Mouse (Mus musculus) liver, embryonic 14 days (tissue): ENCODE results near the gene Scarf1. TPM values are rescaled to one million over a fixed set of nuclear protein-coding genes. Genes with fewer than 3 reads are reported as not detected.

ENCODE experiments used
- polyA plus RNA-seq: library from polyadenylated mRNA; depleted of rRNA; stranded (reverse); fragments of >200 nt; gene quantifications from 2 replicates; pipeline ENCODE4 v1.2.3, GENCODE M21; 2012; rRNA removed

Gene Scarf1
- polyA plus RNA-seq, result 2.1 and 2.3 TPM in 2 replicates

DNA sequence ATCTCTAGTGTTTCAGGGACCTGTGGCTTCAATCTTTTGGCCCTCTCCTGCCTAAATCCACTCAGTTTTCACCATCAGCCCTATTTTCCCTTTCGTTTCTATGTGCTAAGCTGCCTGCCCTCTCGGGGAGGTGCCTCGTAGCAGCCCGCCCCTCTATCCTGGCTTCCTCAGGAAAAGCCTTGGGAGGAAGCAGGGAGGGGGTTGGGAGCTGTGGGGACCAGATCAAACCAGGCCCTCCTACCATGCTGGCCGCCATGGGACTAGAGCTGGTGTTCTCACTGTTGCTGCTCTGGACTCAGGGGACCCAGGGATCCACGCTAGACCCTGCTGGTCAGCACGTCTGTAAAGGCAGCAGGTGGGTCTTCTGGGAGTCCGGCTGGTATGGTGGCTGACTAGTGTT lies at the start of gene Scarf1:
Scarf1 (plus strand) TSS at position 205 of the 400 bp plus-strand sequence.

DNA sequence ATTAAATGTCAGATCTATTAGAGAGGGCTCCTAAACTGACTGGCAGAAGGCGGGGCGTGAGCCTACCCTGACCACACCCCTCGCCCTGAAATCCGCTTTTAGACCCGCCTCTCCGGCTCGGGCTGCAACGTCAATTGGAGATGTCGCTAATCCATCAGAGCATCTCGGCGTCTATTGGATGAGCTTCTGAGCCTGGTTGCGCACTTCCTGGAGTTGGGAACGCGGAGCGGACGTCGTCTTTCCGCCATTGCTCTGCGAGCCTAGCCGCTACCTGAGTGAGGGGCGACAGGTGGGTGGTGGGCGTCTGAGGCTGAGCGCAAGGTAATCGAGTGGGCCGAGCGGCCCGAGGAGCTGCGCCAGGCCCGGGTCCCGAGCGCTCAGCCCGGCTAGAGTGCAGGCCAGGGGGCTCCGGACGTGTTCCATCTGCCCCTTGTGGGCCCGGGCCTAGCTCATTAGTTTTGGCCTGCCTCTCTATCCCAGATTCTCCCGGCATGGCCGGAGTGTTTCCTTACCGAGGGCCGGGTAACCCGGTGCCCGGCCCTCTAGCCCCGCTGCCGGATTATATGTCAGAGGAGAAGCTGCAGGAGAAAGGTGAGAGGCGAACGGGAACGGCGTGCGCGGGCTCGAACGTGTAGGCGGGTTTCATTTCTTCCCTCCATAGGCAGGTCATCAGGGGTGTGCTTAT lies 26.6 kb upstream of the Scarf1 start, which contains the start of gene Prpf8:
Prpf8 (plus strand) TSS at position 216 of the 685 bp plus-strand sequence.

DNA sequence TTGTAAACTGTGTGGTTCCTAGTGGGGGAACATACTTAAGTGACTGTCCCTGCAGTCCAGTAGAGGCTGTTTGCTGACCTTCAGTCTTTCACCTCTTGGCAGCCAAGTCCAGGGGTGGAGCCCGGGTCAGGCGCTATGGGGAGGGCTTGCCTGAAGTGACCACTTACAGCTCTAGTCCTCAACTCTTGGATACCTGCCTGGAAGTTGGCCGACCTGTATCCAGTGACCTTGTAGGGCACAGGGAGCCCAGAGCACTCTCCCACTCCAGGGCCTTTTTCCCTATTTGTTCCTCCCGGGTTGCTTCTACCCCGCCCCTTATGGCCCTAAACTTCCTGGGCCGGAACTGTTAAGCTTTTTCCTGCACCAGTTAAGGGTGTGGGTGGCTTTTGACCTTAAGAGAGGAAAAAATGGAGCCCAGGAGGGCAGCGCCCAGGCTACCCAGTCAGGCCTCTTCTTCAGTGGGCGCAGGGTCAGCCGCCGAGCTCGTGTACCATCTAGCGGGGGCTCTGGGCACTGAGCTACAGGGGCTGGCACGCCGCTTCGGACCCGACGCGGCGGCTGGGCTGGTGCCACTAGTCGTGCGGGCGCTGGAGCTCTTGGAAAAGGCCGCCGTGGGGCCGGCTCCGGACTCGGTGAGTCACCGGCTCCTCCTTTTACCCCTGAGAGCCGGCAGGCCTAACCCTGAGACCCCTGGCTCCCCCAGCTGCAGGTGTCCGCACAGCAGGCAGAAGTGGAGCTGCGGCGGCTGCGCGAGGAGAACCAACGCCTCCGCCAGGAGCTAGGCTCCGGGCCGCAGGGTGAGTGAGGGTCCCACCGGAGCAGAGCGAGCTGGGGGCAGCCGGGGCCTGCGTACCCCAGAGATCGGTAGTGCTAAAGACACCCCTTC lies 3.4 kb upstream of the Scarf1 start, which contains the start of gene Rilp:
Rilp (plus strand) TSS at position 354 of the 886 bp plus-strand sequence.

DNA sequence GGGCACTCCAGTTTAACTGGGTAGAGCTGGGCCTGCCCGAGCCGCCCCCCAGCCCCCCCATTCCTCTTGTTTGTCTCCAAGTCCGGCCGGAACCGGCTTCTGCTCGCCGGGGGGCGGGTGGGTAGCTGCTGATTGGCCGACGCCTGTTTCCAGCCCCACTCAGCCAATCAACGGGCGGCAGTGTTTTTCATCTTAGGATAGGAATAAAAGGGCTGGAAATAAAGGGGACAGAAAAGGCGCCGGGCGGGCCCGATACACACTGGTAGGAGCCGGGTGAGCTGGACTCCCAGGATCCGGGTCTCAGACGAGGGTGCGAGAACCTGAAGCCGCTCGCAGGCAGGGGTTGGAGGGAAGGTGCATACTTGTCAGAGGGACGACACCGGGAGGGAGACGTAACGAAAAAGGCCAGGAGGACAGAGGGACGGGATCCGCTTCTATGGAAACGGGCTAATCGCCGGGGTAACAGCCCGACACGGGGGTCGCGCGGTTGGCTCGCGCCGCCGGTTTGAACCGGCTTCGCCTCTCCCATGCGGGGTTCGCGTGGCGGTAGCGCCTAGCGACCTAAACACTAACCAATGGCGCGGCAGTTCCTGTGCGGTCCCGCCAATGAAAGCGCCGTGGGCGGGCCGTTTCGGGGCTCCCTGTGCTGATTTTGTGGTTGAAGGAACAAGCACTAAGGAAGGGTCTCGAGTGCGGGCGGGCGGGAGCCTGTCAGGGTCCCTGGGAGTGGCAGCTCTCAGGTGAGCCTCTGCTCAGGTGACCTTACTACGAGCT lies 18.3 kb downstream of the Scarf1 start, which contains the start of gene Slc43a2:
Slc43a2 (plus strand) TSS at position 226 of the 774 bp plus-strand sequence.

Other genes starting within 250 kb of the Scarf1 start
- gene Rpa1, start 165.2 kb upstream of the Scarf1 start, polyA plus RNA-seq, result 52.5 and 61.3 TPM in 2 replicates
- 1.8 and 2.2 TPM in 2 replicates for gene Smyd4, start 165.1 kb upstream of the Scarf1 start, polyA plus RNA-seq
- gene Serpinf1, start 90.8 kb upstream of the Scarf1 start, polyA plus RNA-seq, result 84.0 and 109 TPM in 2 replicates
- gene Serpinf2, start 73.9 kb upstream of the Scarf1 start, polyA plus RNA-seq, result 395 and 444 TPM in 2 replicates
- gene Wdr81, start 58.8 kb upstream of the Scarf1 start, polyA plus RNA-seq, result 13.0 and 14.8 TPM in 2 replicates
- gene Tlcd2, start 51.8 kb upstream of the Scarf1 start, polyA plus RNA-seq, result 6.8 and 8.4 TPM in 2 replicates
- 34.3 and 40.5 TPM in 2 replicates for gene Prpf8, start 26.7 kb upstream of the Scarf1 start, polyA plus RNA-seq
- 1.5 and 1.7 TPM in 2 replicates for gene Rilp, start 3.4 kb upstream of the Scarf1 start, polyA plus RNA-seq
- gene Slc43a2, start 18.2 kb downstream of the Scarf1 start, polyA plus RNA-seq, result 2.6 and 3.1 TPM in 2 replicates
- 26.3 and 27.3 TPM in 2 replicates for gene Pitpna, start 74.6 kb downstream of the Scarf1 start, polyA plus RNA-seq
- gene Inpp5k, start 117.4 kb downstream of the Scarf1 start, polyA plus RNA-seq, result 11.5 and 14.1 TPM in 2 replicates
- 12.5 and 14.4 TPM in 2 replicates for gene Myo1c, start 137.0 kb downstream of the Scarf1 start, polyA plus RNA-seq
- gene Crk, start 165.7 kb downstream of the Scarf1 start, polyA plus RNA-seq, result 20.9 and 24.8 TPM in 2 replicates
- 195 and 206 TPM in 2 replicates for gene Ywhae, start 219.3 kb downstream of the Scarf1 start, polyA plus RNA-seq